Mouse (Mus musculus): ENCODE measurements around the gene Tubd1. TPM values are rescaled to one million over a fixed set of nuclear protein-coding genes. Genes with fewer than 3 reads are reported as not detected.

The Tubd1 gene
- total RNA-seq, 2 experiments from 2014 or later: 5.5 to 6.2 TPM

- DNase-seq: no peak
- intact Hi-C loops (cut with DNase I): no loop called here
These were observed 51.6 kb downstream of the Tubd1 start for GRCm38 (mm10) chr11:86596187-86596960.

- intact Hi-C loops (cut with DNase I): no loop called here
- DNase-seq: no peak
These were observed 52.2 kb downstream of the Tubd1 start for GRCm38 (mm10) chr11:86596976-86597375.

- intact Hi-C loops (cut with DNase I): no loop called here
- no peak for DNase-seq
These were observed 53.4 kb downstream of the Tubd1 start for GRCm38 (mm10) chr11:86598154-86598553.

GRCm38 (mm10) chr11:86598572-86598971 is 53.8 kb downstream of the Tubd1 start:
- no peak for DNase-seq
- intact Hi-C loops (cut with DNase I): no loop called here

- intact Hi-C loops (cut with DNase I): no loop called here
These were observed 54.8 kb downstream of the Tubd1 start for GRCm38 (mm10) chr11:86599378-86600208.

GRCm38 (mm10) chr11:86600209-86600557 is 55.4 kb downstream of the Tubd1 start:
- DNase-seq: no peak
- intact Hi-C loops (cut with DNase I): no loop called here

More at GRCm38 (mm10) chr11:86599378-86600208, 54.8 kb downstream of the Tubd1 start:
- no peak for DNase-seq

- intact Hi-C loops (cut with DNase I): no loop called here
- no peak for DNase-seq
These were observed 57.3 kb downstream of the Tubd1 start for GRCm38 (mm10) chr11:86602116-86602515.

GRCm38 (mm10) chr11:86603719-86604118 is 58.9 kb downstream of the Tubd1 start:
- intact Hi-C loops (cut with DNase I): no loop called here
- no peak for DNase-seq

GRCm38 (mm10) chr11:86604289-86604688 is 59.5 kb downstream of the Tubd1 start:
- intact Hi-C loops (cut with DNase I): no loop called here
- no peak for DNase-seq

GRCm38 (mm10) chr11:86604732-86605520 is 60.1 kb downstream of the Tubd1 start:
- no peak for DNase-seq
- intact Hi-C loops (cut with DNase I): no loop called here

GRCm38 (mm10) chr11:86606621-86607339 is 62.0 kb downstream of the Tubd1 start:
- intact Hi-C loops (cut with DNase I): no loop called here
- DNase-seq: no peak

GRCm38 (mm10) chr11:86607808-86608350 is 63.1 kb downstream of the Tubd1 start:
- no peak for DNase-seq
- intact Hi-C loops (cut with DNase I): no loop called here

GRCm38 (mm10) chr11:86610239-86610638 is 65.4 kb downstream of the Tubd1 start:
- intact Hi-C loops (cut with DNase I): no loop called here
- DNase-seq: no peak

GRCm38 (mm10) chr11:86611991-86612390 is 67.2 kb downstream of the Tubd1 start:
- intact Hi-C loops (cut with DNase I): no loop called here
- no peak for DNase-seq

- DNase-seq: peak; percentile 28 to 38
- intact Hi-C loops (cut with DNase I): no loop called here
These were observed 69.3 kb downstream of the Tubd1 start for GRCm38 (mm10) chr11:86614056-86614530.

GRCm38 (mm10) chr11:86614607-86615006 is 69.8 kb downstream of the Tubd1 start:
- intact Hi-C loops (cut with DNase I): no loop called here
- no peak for DNase-seq
